Mouse (Mus musculus) E14TG2a.4 (cell line): Measurements from ENCODE around the gene Gm20388.

ENCODE experiments used
- CTCF ChIP-seq: conservative IDR thresholded peaks from 2 replicates; pipeline ENCODE4 v1.5.1; 2014; ENCODE audit warnings: low read length
- NANOG ChIP-seq: IDR thresholded peaks from 2 replicates; pipeline ENCODE4 v1.6.1; 2014; ENCODE audit warnings: borderline replicate concordance, low read length, mixed read lengths
- POU5F1 ChIP-seq: IDR thresholded peaks from 2 replicates; pipeline ENCODE4 v1.6.1; 2014; ENCODE audit warnings: low read length, borderline replicate concordance

GRCm38 (mm10) chr8:121718925-121719324 lies 1808.3 kb downstream of the Gm20388 start:
- TF ChIP-seq CTCF (no peak), NANOG (no peak), POU5F1 (no peak)
